Mouse (Mus musculus) lung, postnatal 0 days (tissue): ENCODE measurements around the gene Srrt. TPM values are rescaled to one million over a fixed set of nuclear protein-coding genes. Genes with fewer than 3 reads are reported as not detected.

Source experiments
- ATAC-seq: fragments of 200-750 bp; cut with Nextera tagmentation; 2 replicates; pipeline ENCODE4 v1.8.0; 2017; ENCODE audit warnings: moderate library complexity
- DNase-seq: peaks from one replicate; pipeline ENCODE4 v3.0.0-alpha.2; 2016; ENCODE audit warnings: low spot score
- H3K27ac ChIP-seq: fragments of 300-500 bp; sonication (generic); 2 replicates; pipeline ENCODE4 v1.5.1; 2014; ENCODE audit warnings: antibody characterized with exemption, mild to moderate bottlenecking, low read length, mixed read lengths
- H3K27me3 ChIP-seq: fragments of 300-500 bp; sonication (generic); replicated peaks from 2 replicates; pipeline ENCODE4 v1.6.1; 2014; ENCODE audit warnings: low read length, mixed read lengths; ENCODE audit not compliant: insufficient read depth
- H3K36me3 ChIP-seq: fragments of 300-500 bp; sonication (generic); 2 replicates; pipeline ENCODE4 v1.6.1; 2014; ENCODE audit warnings: low read length, mixed read lengths; ENCODE audit not compliant: insufficient read depth
- H3K4me1 ChIP-seq: fragments of 300-500 bp; sonication (generic); 2 replicates; pipeline ENCODE4 v1.6.1; 2014; ENCODE audit warnings: antibody characterized with exemption, low read depth, low read length, mixed read lengths; ENCODE audit not compliant: insufficient read depth
- H3K4me2 ChIP-seq: fragments of 300-500 bp; sonication (generic); replicated peaks from 2 replicates; pipeline ENCODE4 v1.6.1; 2014; ENCODE audit warnings: low read depth, mild to moderate bottlenecking, low read length, moderate library complexity, mixed read lengths
- H3K4me3 ChIP-seq: fragments of 300-500 bp; sonication (generic); 2 replicates; pipeline ENCODE4 v1.5.1; 2014; ENCODE audit warnings: low read depth, low read length
- H3K9ac ChIP-seq: fragments of 300-500 bp; sonication (generic); replicated peaks from 2 replicates; pipeline ENCODE4 v1.6.1; 2014; ENCODE audit warnings: low read depth, mild to moderate bottlenecking
- H3K9me3 ChIP-seq: fragments of 300-500 bp; sonication (generic); 2 replicates; pipeline ENCODE4 v1.6.1; 2016; ENCODE audit warnings: low read length, mixed read lengths
- CTCF ChIP-seq: IDR thresholded peaks from 2 replicates; pipeline ENCODE4 v1.5.1; 2016; ENCODE audit warnings: antibody characterized with exemption, mild to moderate bottlenecking
- EP300 ChIP-seq: IDR thresholded peaks from 2 replicates; pipeline ENCODE4 v1.6.1; 2016; ENCODE audit warnings: antibody characterized with exemption, mild to moderate bottlenecking, control low read depth
- WGBS: fragments of 180-500 bp; shearing (Covaris S2); extraction: QIAGEN DNeasy Blood & Tissue Kit; methylation state at CpG from one replicate; pipeline ENCODE4 v1.1.7; 2014; 5-methylcytosine and 5-hydroxymethylcytosine counted together
- microRNA-seq: library from miRNA; unstranded; fragments of <30 nt; microRNA quantifications from one replicate; pipeline ENCODE4, GENCODE M21; 2016
- polyA plus RNA-seq: library from polyadenylated mRNA; unstranded; fragments of >200 nt; fragmentation: Nextera tagmentation; extraction: Ambion mirVana; gene quantifications from 2 replicates; pipeline ENCODE4 v1.2.1, GENCODE M21; 2015

The Srrt gene
- polyA plus RNA-seq, 1 experiment from 2014 or later = 30.9 TPM

DNA sequence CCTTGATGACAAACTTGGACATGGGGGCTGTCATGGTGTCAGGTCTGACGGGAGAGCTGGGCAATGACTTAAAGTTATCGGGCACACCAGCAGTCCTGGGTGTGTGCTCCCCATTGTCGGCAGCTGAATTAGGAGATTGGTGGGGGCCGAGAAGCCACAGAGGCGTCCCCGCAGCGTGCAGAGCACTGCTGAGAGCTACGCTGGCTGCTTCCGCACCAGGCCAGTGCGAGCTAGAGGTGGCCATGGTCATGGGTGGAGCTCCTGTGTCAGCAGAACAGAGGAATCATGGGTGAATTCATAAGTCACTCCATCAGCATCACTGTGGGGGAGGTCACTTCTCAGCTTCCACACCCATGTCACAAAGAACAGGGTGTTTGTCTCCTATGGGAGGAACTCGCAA, 42.7 kb downstream of the Srrt start:
- Histone ChIP-seq H3K4me2 (no peak overlapping the region), H3K4me1 (no peaks in the 10 kb centered on the region), H3K9me3 (no peaks in the 10 kb centered on the region), H3K9ac (no peak overlapping the region), H3K27me3 (no peaks in the 10 kb centered on the region), H3K36me3 (no peaks in the 10 kb centered on the region), H3K4me3 (no peak overlapping the region), H3K27ac (no peak overlapping the region)
- TF ChIP-seq CTCF (no peak), EP300 (no peak)
- WGBS = 89% methylated on average over 11 of the region's 11 CpGs
- DNase-seq = no peak
- ATAC-seq = no peak

GRCm38 (mm10) chr5:137263897-137264720, 43.4 kb downstream of the Srrt start:
- WGBS = 66% methylated on average over 14 of the region's 14 CpGs
- H3K27me3 ChIP-seq = no peaks in the 10 kb centered on the region
- DNase-seq = no peak
- no peak overlapping the region for H3K4me3 ChIP-seq
- no peaks in the 10 kb centered on the region for H3K9me3 ChIP-seq
- no peak overlapping the region for H3K4me2 ChIP-seq
- no peaks in the 10 kb centered on the region for H3K36me3 ChIP-seq
- ATAC-seq = no peak
- TF ChIP-seq EP300 (no peak), CTCF (no peak)
- no peak overlapping the region for H3K27ac ChIP-seq
- no peaks in the 10 kb centered on the region for H3K4me1 ChIP-seq
- H3K9ac ChIP-seq = no peak overlapping the region

Small RNA genes within 50 kb of the gene (microRNA-seq; reads per million reads assigned to microRNA genes)
- gene Mir7036 (not detected), gene Mir8116 (not detected)

Other genes with a start within 250 kb of the Srrt start
- 0.88 and 1.1 TPM in 2 replicates for gene Serpine1, start 235.4 kb downstream of the Srrt start, polyA plus RNA-seq
- gene Trim56, start 191.5 kb downstream of the Srrt start, polyA plus RNA-seq = 13.4 and 16.4 TPM in 2 replicates
- gene Muc3, start 158.4 kb downstream of the Srrt start, polyA plus RNA-seq = not detected in 2 replicates
- gene Muc3a, start 95.3 kb downstream of the Srrt start, polyA plus RNA-seq = not detected in 2 replicates
- gene Ache, start 20.2 kb downstream of the Srrt start, polyA plus RNA-seq = 0.92 and 1.2 TPM in 2 replicates
- 4.7 and 7.2 TPM in 2 replicates for gene Ufsp1, start 13.0 kb downstream of the Srrt start, polyA plus RNA-seq
- gene Trip6, start 6.7 kb upstream of the Srrt start, polyA plus RNA-seq = 45.8 and 50.1 TPM in 2 replicates
- 8.2 TPM in 2 replicates for gene Slc12a9, start 25.9 kb upstream of the Srrt start, polyA plus RNA-seq
- 30.9 and 33.2 TPM in 2 replicates for gene Ephb4, start 42.4 kb upstream of the Srrt start, polyA plus RNA-seq
- gene Zan, start 169.4 kb upstream of the Srrt start, polyA plus RNA-seq = 0.11 TPM in 2 replicates
- gene Pop7, start 194.8 kb upstream of the Srrt start, polyA plus RNA-seq = 37.8 and 38.7 TPM in 2 replicates
- 10.6 and 12.4 TPM in 2 replicates for gene Gigyf1, start 210.9 kb upstream of the Srrt start, polyA plus RNA-seq
- gene Epo, start 225.6 kb upstream of the Srrt start, polyA plus RNA-seq = not detected in 2 replicates
- gene Gnb2, start 225.8 kb upstream of the Srrt start, polyA plus RNA-seq = 507 and 513 TPM in 2 replicates
- gene Actl6b, start 245.8 kb upstream of the Srrt start, polyA plus RNA-seq = 0.15 TPM in 1 of 2 replicates, not detected in the other